Mouse (Mus musculus): Measurements from ENCODE around the gene Pcare. TPM values are rescaled to one million over a fixed set of nuclear protein-coding genes. Genes with fewer than 3 reads are reported as not detected.
"Not testable (repeated sequence)": the region's sequence is repeated elsewhere in the genome, so short reads cannot be mapped to it uniquely, and the experiment has no call there.

Gene Pcare
- total and polyA plus RNA-seq, 3 experiments, result not detected

DNA sequence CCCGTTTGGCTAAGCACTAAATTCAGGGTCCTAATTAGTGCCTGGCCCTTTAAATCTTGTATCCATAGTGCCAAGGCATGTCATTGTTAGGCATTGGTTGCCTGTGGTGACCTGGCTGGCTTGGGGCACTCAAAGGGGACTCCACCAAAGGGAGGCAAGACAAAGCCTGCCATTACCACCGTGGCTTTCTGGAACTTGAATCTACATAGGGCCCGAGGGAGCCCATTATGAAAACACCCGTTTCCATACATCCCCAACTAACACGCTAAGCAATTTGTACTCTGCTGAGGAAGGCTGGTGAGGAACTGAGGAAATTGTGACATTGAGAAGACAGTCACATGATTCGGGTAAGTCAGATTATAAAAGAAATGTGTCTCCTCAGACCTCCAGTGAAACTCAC, 16.9 kb upstream of the Pcare start:
- H3K27ac ChIP-seq (ENCODE audit: control insufficient read depth, low read depth, low read length), result no peak overlapping the region
- H3K79me2 ChIP-seq (ENCODE audit: control insufficient read depth, insufficient read depth, low read length, poor library complexity), result no peaks in the 10 kb centered on the region
- TF ChIP-seq GABPA (IDR thresholded peaks at IDR 0.05; ENCODE audit: low read depth, low read length) (no peak), NRF1 (IDR thresholded peaks at IDR 0.05; ENCODE audit: insufficient read depth, low read depth, low read length, poor library complexity, severe bottlenecking) (no peak), ETS1 (IDR thresholded peaks at IDR 0.05; ENCODE audit: low read depth, low read length) (no peak), MYC (IDR thresholded peaks at IDR 0.05; ENCODE audit: low read depth, low read length) (no peak), CHD1 (IDR thresholded peaks at IDR 0.05; ENCODE audit: low read depth, low read length) (no peak), SMC3 (IDR thresholded peaks at IDR 0.05; ENCODE audit: low read depth, low read length) (no peak), MXI1 (IDR thresholded peaks at IDR 0.05; ENCODE audit: low read depth, low read length) (no peak), NELFE (IDR thresholded peaks at IDR 0.05; ENCODE audit: low read depth, low read length) (no peak), KAT2A (conservative IDR thresholded peaks at IDR 0.05; ENCODE audit: low read depth, low read length) (no peak), SIN3A (IDR thresholded peaks at IDR 0.05; ENCODE audit: low read length) (no peak), MYB (IDR thresholded peaks at IDR 0.05; ENCODE audit: low read depth, low read length) (no peak), ZC3H11A (IDR thresholded peaks at IDR 0.05; ENCODE audit: low read depth, low read length) (no peak), TBP (IDR thresholded peaks at IDR 0.05; ENCODE audit: low read depth, low read length) (no peak), TAL1 (IDR thresholded peaks at IDR 0.05; ENCODE audit: low read length) (no peak), CTCF (IDR thresholded peaks at IDR 0.05 in 2 of 3, conservative IDR thresholded peaks at IDR 0.05 in 1 of 3; ENCODE audit: control insufficient read depth in 1 of 3, insufficient read depth in 1 of 3, low read depth in 2 of 3, low read length in 3 of 3, poor library complexity in 1 of 3, severe bottlenecking in 1 of 3) (no peak), USF1 (IDR thresholded peaks at IDR 0.05; ENCODE audit: low read depth, low read length) (no peak), MAZ (IDR thresholded peaks at IDR 0.05; ENCODE audit: low read depth, low read length) (no peak), POLR2AphosphoS2 (IDR thresholded peaks at IDR 0.05; ENCODE audit: low read length) (no peak)
- no peaks in the 10 kb centered on the region for H3K27me3 ChIP-seq (ENCODE audit: control insufficient read depth in 1 of 2, insufficient read depth in 2 of 2, low read length in 2 of 2)
- DNase-seq (ENCODE audit: low read depth, low spot score), result no peak
- H3K4me1 ChIP-seq (ENCODE audit: control insufficient read depth in 1 of 2, insufficient read depth in 2 of 2, low read length in 2 of 2), result no peaks in the 10 kb centered on the region
- no peaks in the 10 kb centered on the region for H3K9me3 ChIP-seq (replicated peaks; ENCODE audit: insufficient read depth, low read length)
- no peak overlapping the region for H3K9ac ChIP-seq (ENCODE audit: control insufficient read depth, low read depth, low read length, poor library complexity, severe bottlenecking)
- no peak overlapping the region for H3K4me3 ChIP-seq (ENCODE audit: control insufficient read depth in 1 of 2, insufficient read depth in 1 of 2, low read depth in 2 of 2, low read length in 2 of 2)
- H3K36me3 ChIP-seq (ENCODE audit: control insufficient read depth in 1 of 2, insufficient read depth in 2 of 2, low read length in 2 of 2), result no peaks in the 10 kb centered on the region

DNA sequence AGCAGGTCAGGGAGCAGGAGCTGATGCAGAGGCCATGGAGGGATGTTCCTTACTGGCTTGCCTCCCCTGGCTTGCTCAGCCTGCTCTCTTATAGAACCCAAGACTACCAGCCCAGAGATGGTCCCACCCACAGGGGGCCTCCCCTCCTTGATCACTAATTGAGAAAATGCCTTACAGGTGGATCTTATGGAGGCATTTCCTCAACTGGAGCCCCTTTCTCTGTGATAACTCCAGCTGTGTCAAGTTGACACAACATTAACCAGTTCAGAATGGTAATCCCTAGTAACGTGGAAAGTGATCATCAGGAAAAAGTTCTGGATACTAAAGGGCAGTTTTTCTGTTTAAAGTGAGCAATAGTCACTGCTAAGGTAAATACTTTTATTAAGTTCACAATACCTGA, 15.5 kb upstream of the Pcare start, which contains the start of gene Clip4:
Gene Clip4, plus strand, starts transcription at position 301 of the 400 bp plus-strand sequence.
- H3K27me3 ChIP-seq (ENCODE audit: control insufficient read depth in 1 of 2, insufficient read depth in 2 of 2, low read length in 2 of 2); H3K4me3 ChIP-seq (ENCODE audit: control insufficient read depth in 1 of 2, insufficient read depth in 1 of 2, low read depth in 2 of 2, low read length in 2 of 2); H3K79me2 ChIP-seq (ENCODE audit: control insufficient read depth, insufficient read depth, low read length, poor library complexity); H3K9ac ChIP-seq (ENCODE audit: control insufficient read depth, low read depth, low read length, poor library complexity, severe bottlenecking); H3K36me3 ChIP-seq (ENCODE audit: control insufficient read depth in 1 of 2, insufficient read depth in 2 of 2, low read length in 2 of 2); DNase-seq (ENCODE audit: low read depth, low spot score); H3K27ac ChIP-seq (ENCODE audit: control insufficient read depth, low read depth, low read length); H3K9me3 ChIP-seq (replicated peaks; ENCODE audit: insufficient read depth, low read length); H3K4me1 ChIP-seq (ENCODE audit: control insufficient read depth in 1 of 2, insufficient read depth in 2 of 2, low read length in 2 of 2): not testable (repeated sequence)
